Mouse (Mus musculus): ENCODE measurements around the gene Arhgef3. TPM values are rescaled to one million over a fixed set of nuclear protein-coding genes. Genes with fewer than 3 reads are reported as not detected.

The Arhgef3 gene
- total and polyA plus RNA-seq, 2 experiments from 2014 or later: 12.3 to 17.7 TPM

- no peak for ATAC-seq
- 95% methylated on average over 2 of the region's 2 CpGs for WGBS
- Histone ChIP-seq H3K27me3 (ENCODE audit: insufficient read depth, low read length) (no peaks in the 10 kb centered on the region), H3K4me2 (ENCODE audit: low read depth) (no peak overlapping the region), H3K27ac (ENCODE audit: low read depth, low read length) (no peak overlapping the region), H3K36me3 (ENCODE audit: insufficient read depth) (no peaks in the 10 kb centered on the region), H3K4me1 (ENCODE audit: insufficient read depth) (no peaks in the 10 kb centered on the region), H3K4me3 (ENCODE audit: low read depth, low read length) (no peak overlapping the region), H3K9ac (no peak overlapping the region), H3K9me3 (ENCODE audit: low read length) (no peaks in the 10 kb centered on the region)
- TF ChIP-seq CTCF (IDR thresholded peaks at IDR 0.05; ENCODE audit: low read depth): no peak
- no peak for DNase-seq
Measured at GRCm38 (mm10) chr14:27170421-27170820, 55.7 kb downstream of the Arhgef3 start.

GRCm38 (mm10) chr14:27171175-27171830, 56.6 kb downstream of the Arhgef3 start:
- no peak overlapping the region for H3K4me3 ChIP-seq (ENCODE audit: low read depth, low read length)
- no peaks in the 10 kb centered on the region for H3K4me1 ChIP-seq (ENCODE audit: insufficient read depth)
- H3K27ac ChIP-seq (ENCODE audit: low read depth, low read length): no peak overlapping the region
- ATAC-seq (no peak), DNase-seq (no peak)
- no peak overlapping the region for H3K9ac ChIP-seq
- TF ChIP-seq CTCF (IDR thresholded peaks at IDR 0.05; ENCODE audit: low read depth): no peak
- no peaks in the 10 kb centered on the region for H3K27me3 ChIP-seq (ENCODE audit: insufficient read depth, low read length)
- H3K36me3 ChIP-seq (ENCODE audit: insufficient read depth): no peaks in the 10 kb centered on the region
- WGBS: 84% methylated on average over 14 of the region's 14 CpGs
- no peak overlapping the region for H3K4me2 ChIP-seq (ENCODE audit: low read depth)
- H3K9me3 ChIP-seq (ENCODE audit: low read length): no peaks in the 10 kb centered on the region

- Histone ChIP-seq H3K9me3 (ENCODE audit: low read length) (no peaks in the 10 kb centered on the region), H3K4me2 (ENCODE audit: low read depth) (no peak overlapping the region), H3K9ac (no peak overlapping the region), H3K27ac (ENCODE audit: low read depth, low read length) (no peak overlapping the region), H3K27me3 (ENCODE audit: insufficient read depth, low read length) (no peaks in the 10 kb centered on the region), H3K4me3 (ENCODE audit: low read depth, low read length) (no peak overlapping the region), H3K4me1 (ENCODE audit: insufficient read depth) (no peaks in the 10 kb centered on the region), H3K36me3 (ENCODE audit: insufficient read depth) (no peaks in the 10 kb centered on the region)
- DNase-seq: no peak
- no peak for ATAC-seq
- TF ChIP-seq CTCF (IDR thresholded peaks at IDR 0.05; ENCODE audit: low read depth): no peak
- 75% methylated on average over 10 of the region's 10 CpGs for WGBS
Measured at GRCm38 (mm10) chr14:27173178-27173803, 58.6 kb downstream of the Arhgef3 start.

- ATAC-seq: no peak
- Histone ChIP-seq H3K27ac (ENCODE audit: low read depth, low read length) (no peak overlapping the region), H3K9ac (no peak overlapping the region), H3K27me3 (ENCODE audit: insufficient read depth, low read length) (no peaks in the 10 kb centered on the region), H3K4me1 (ENCODE audit: insufficient read depth) (no peaks in the 10 kb centered on the region), H3K9me3 (ENCODE audit: low read length) (no peaks in the 10 kb centered on the region), H3K4me2 (ENCODE audit: low read depth) (no peak overlapping the region), H3K36me3 (ENCODE audit: insufficient read depth) (no peaks in the 10 kb centered on the region), H3K4me3 (ENCODE audit: low read depth, low read length) (no peak overlapping the region)
- no peak for DNase-seq
- 73% methylated on average over 6 of the region's 6 CpGs for WGBS
- TF ChIP-seq CTCF (IDR thresholded peaks at IDR 0.05; ENCODE audit: low read depth): no peak
Measured at GRCm38 (mm10) chr14:27174188-27174786, 59.6 kb downstream of the Arhgef3 start.

GRCm38 (mm10) chr14:27174831-27175301, 60.2 kb downstream of the Arhgef3 start:
- H3K4me3 ChIP-seq (ENCODE audit: low read depth, low read length): no peak overlapping the region
- no peak overlapping the region for H3K27ac ChIP-seq (ENCODE audit: low read depth, low read length)
- H3K4me1 ChIP-seq (ENCODE audit: insufficient read depth): no peaks in the 10 kb centered on the region
- no peaks in the 10 kb centered on the region for H3K27me3 ChIP-seq (ENCODE audit: insufficient read depth, low read length)
- no peak for TF ChIP-seq CTCF (IDR thresholded peaks at IDR 0.05; ENCODE audit: low read depth)
- WGBS: 44% methylated on average over 12 of the region's 12 CpGs
- no peaks in the 10 kb centered on the region for H3K36me3 ChIP-seq (ENCODE audit: insufficient read depth)
- H3K9ac ChIP-seq: no peak overlapping the region
- ATAC-seq (no peak), DNase-seq (no peak)
- no peaks in the 10 kb centered on the region for H3K9me3 ChIP-seq (ENCODE audit: low read length)
- H3K4me2 ChIP-seq (ENCODE audit: low read depth): no peak overlapping the region

GRCm38 (mm10) chr14:27175343-27175742, 60.6 kb downstream of the Arhgef3 start:
- no peak for TF ChIP-seq CTCF (IDR thresholded peaks at IDR 0.05; ENCODE audit: low read depth)
- H3K4me3 ChIP-seq (ENCODE audit: low read depth, low read length): no peak overlapping the region
- no peak overlapping the region for H3K9ac ChIP-seq
- DNase-seq (no peak), ATAC-seq (no peak)
- H3K27me3 ChIP-seq (ENCODE audit: insufficient read depth, low read length): no peaks in the 10 kb centered on the region
- no peak overlapping the region for H3K4me2 ChIP-seq (ENCODE audit: low read depth)
- H3K4me1 ChIP-seq (ENCODE audit: insufficient read depth): no peaks in the 10 kb centered on the region
- no peaks in the 10 kb centered on the region for H3K9me3 ChIP-seq (ENCODE audit: low read length)
- H3K36me3 ChIP-seq (ENCODE audit: insufficient read depth): no peaks in the 10 kb centered on the region
- H3K27ac ChIP-seq (ENCODE audit: low read depth, low read length): no peak overlapping the region
- 65% methylated on average over 11 of the region's 11 CpGs for WGBS

Measured in forebrain, postnatal 0 days (tissue).